Mouse (Mus musculus) CH12.LX (cell line): ENCODE data around the gene Gm20388.

Experiments used
- CHD1 ChIP-seq: IDR thresholded peaks from 2 replicates; pipeline ENCODE4 v1.6.1; 2012; ENCODE audit warnings: low read depth, low read length, improper control_type of control experiment, inconsistent platforms
- CTCF ChIP-seq, 2 experiments: IDR thresholded peaks in 1 of 2; conservative IDR thresholded peaks in 1 of 2; 2 replicates each; pipeline ENCODE4 v1.5.1; 2011 to 2012; ENCODE audit warnings: low read depth in 2 of 2, low read length in 2 of 2, improper control_type of control experiment in 1 of 2, inconsistent platforms in 1 of 2, mild to moderate bottlenecking in 1 of 2, moderate library complexity in 1 of 2
- ELF1 ChIP-seq: IDR thresholded peaks from 2 replicates; pipeline ENCODE4 v1.6.1; 2014; ENCODE audit warnings: low read depth, mild to moderate bottlenecking, inconsistent platforms, low read length, improper control_type of control experiment
- MAX ChIP-seq: IDR thresholded peaks from 2 replicates; pipeline ENCODE4 v1.6.1; 2011; ENCODE audit warnings: low read length, improper control_type of control experiment
- MXI1 ChIP-seq: IDR thresholded peaks from 2 replicates; pipeline ENCODE4 v1.6.1; 2011; ENCODE audit warnings: mild to moderate bottlenecking, low read depth, low read length, improper control_type of control experiment
- POLR2A ChIP-seq: IDR thresholded peaks from 2 replicates; pipeline ENCODE4 v1.6.1; 2011; ENCODE audit warnings: low read depth, mild to moderate bottlenecking, improper control_type of control experiment, low read length
- RCOR1 ChIP-seq: conservative IDR thresholded peaks from 2 replicates; pipeline ENCODE4 v1.6.1; 2012; ENCODE audit warnings: low read depth, mild to moderate bottlenecking, inconsistent platforms, low read length, improper control_type of control experiment
- SIN3A ChIP-seq: IDR thresholded peaks from 2 replicates; pipeline ENCODE4 v1.6.1; 2012; ENCODE audit warnings: low read length, improper control_type of control experiment, inconsistent platforms
- ZKSCAN1 ChIP-seq: IDR thresholded peaks from 2 replicates; pipeline ENCODE4 v1.6.1; 2012; ENCODE audit warnings: low read depth, inconsistent platforms, low read length, improper control_type of control experiment, borderline replicate concordance

DNA sequence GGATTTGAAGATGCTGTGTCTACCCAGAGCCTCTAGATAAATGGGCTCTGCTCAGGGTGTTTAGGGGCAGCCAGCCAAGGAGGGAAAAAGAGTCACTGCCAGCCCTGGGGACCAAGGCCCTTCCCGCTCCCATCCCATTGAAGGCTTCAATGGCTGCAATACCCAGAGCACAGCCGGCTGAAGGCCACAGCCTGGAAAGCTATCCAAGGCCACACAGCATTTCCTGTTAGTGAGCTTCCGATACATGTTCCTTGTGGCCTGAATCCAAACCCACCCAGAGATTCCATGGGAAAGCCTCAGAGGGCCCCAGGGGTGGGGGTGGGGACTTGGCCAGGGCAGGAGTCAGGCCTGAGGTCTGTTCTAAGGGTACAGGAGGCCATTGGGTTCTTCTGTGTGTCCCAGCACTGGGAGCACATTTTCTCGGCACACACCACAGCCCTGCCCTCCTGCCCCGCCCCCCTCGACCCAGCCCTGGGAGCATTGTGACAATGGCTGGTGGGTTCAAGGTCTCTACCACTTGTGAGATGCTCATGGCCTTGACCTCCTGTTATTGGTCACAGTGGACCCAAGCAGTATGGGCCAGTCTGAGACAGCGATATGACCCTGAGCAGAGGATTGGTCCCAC lies 294.2 kb downstream of the Gm20388 start:
- TF ChIP-seq RCOR1 (no peak), POLR2A (no peak), CTCF (conservative IDR thresholded peaks at IDR 0.05 in 1 of 2, IDR thresholded peaks at IDR 0.05 in 1 of 2; ENCODE audit: low read depth in 2 of 2, low read length in 2 of 2) (no peak), ELF1 (no peak), MAX (no peak), CHD1 (no peak), MXI1 (no peak), ZKSCAN1 (no peak), SIN3A (no peak)
